Mouse (Mus musculus) midbrain, embryonic 16.5 days (tissue): ENCODE results near the gene Fgfr2. TPM values are rescaled to one million over a fixed set of nuclear protein-coding genes. Genes with fewer than 3 reads are reported as not detected.
A peak's percentile ranks its signal among the peaks of the same experiment; 100 is the strongest.

Experiments used
- ATAC-seq: fragments of 200-750 bp; cut with Nextera tagmentation; 2 replicates; pipeline ENCODE4 v1.8.0; 2017; ENCODE audit warnings: moderate TSS enrichment
- H3K27ac ChIP-seq: fragments of 300-500 bp; sonication (generic); 2 replicates; pipeline ENCODE4 v1.5.1; 2014; ENCODE audit warnings: mild to moderate bottlenecking, low read length, mixed read lengths
- H3K27me3 ChIP-seq: fragments of 300-500 bp; sonication (generic); 2 replicates; pipeline ENCODE4 v1.6.1; 2014; ENCODE audit warnings: low read depth, low read length, mixed read lengths; ENCODE audit not compliant: control insufficient read depth, insufficient read depth
- H3K36me3 ChIP-seq: fragments of 300-500 bp; sonication (generic); 2 replicates; pipeline ENCODE4 v1.6.1; 2014; ENCODE audit warnings: mild to moderate bottlenecking, low read length, moderate library complexity, mixed read lengths; ENCODE audit not compliant: control insufficient read depth, insufficient read depth
- H3K4me1 ChIP-seq: fragments of 300-500 bp; sonication (generic); 2 replicates; pipeline ENCODE4 v1.6.1; 2014; ENCODE audit warnings: mild to moderate bottlenecking, low read length, mixed read lengths; ENCODE audit not compliant: control insufficient read depth, insufficient read depth
- H3K4me2 ChIP-seq: fragments of 300-500 bp; sonication (generic); 2 replicates; pipeline ENCODE4 v1.6.1; 2014; ENCODE audit warnings: mild to moderate bottlenecking, low read length, mixed read lengths
- H3K4me3 ChIP-seq: fragments of 300-500 bp; sonication (generic); 2 replicates; pipeline ENCODE4 v1.5.1; 2014; ENCODE audit warnings: low read depth, mild to moderate bottlenecking, low read length, moderate library complexity, mixed read lengths
- H3K9ac ChIP-seq: fragments of 300-500 bp; sonication (generic); 2 replicates; pipeline ENCODE4 v1.6.1; 2014; ENCODE audit warnings: low read depth, low read length, mixed read lengths
- H3K9me3 ChIP-seq: fragments of 300-500 bp; sonication (generic); replicated peaks from 2 replicates; pipeline ENCODE4 v1.6.1; 2014; ENCODE audit warnings: mild to moderate bottlenecking, low read length, mixed read lengths; ENCODE audit not compliant: control insufficient read depth, poor library complexity, severe bottlenecking
- WGBS: fragments of 180-500 bp; shearing (Covaris S2); extraction: QIAGEN DNeasy Blood & Tissue Kit; methylation state at CpG from one replicate; pipeline ENCODE4 v1.1.7; 2014; 5-methylcytosine and 5-hydroxymethylcytosine counted together
- polyA plus RNA-seq: library from polyadenylated mRNA; unstranded; fragments of >200 nt; fragmentation: Nextera tagmentation; extraction: Ambion mirVana; gene quantifications from 2 replicates; pipeline ENCODE4 v1.2.1, GENCODE M21; 2015

Gene Fgfr2
- polyA plus RNA-seq, 1 experiment from 2014 or later: 23.8 TPM

DNA sequence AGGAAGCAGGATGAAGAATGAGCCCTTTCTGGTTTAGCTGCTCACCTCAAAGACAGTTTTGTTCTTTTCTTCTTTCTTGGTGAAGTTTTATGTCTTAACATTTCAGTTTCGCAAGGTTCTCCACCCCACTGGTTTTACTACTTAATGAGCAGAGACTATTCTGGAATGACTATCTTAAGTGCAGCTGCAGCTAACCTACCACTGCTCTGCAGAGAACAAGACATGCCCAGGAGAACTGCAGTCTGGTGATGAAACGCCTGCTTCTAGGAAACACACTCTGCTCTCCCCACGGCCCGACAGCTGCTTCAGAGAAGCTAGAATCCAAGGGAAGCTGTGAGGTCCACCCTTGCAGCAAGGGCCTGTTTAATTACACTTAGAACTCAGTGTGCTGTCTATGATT lies 78.4 kb downstream of the Fgfr2 start:
- Histone ChIP-seq H3K9me3 (no peaks in the 10 kb centered on the region), H3K36me3 (no peaks in the 10 kb centered on the region), H3K27ac (no peak overlapping the region), H3K4me2 (no peak overlapping the region), H3K4me1 (no peaks in the 10 kb centered on the region), H3K9ac (no peak overlapping the region), H3K27me3 (no peaks in the 10 kb centered on the region), H3K4me3 (no peak overlapping the region)
- no peak for ATAC-seq
- 84% methylated on average over 4 of the region's 4 CpGs for WGBS

DNA sequence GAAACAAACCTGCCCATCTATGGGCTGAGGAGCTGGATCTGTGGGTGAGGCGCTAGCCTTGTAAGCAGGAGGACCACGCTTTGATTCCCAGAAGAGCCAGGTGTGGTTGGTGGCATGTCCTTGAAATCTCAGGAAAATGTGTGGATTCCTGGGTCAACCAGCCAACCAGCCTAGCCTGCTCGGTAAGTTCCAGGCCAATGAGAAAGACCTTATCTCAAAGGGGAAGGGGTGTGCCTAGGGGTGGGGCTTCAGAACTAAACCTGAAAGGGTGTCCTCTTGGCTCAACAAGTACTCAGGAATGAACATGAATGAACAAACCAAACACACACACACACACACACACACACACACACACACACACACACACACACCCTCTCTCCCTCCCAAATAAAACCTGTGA lies 81.4 kb downstream of the Fgfr2 start:
- H3K9me3 ChIP-seq: no peaks in the 10 kb centered on the region
- no peak overlapping the region for H3K27ac ChIP-seq
- no peak for ATAC-seq
- H3K27me3 ChIP-seq: no peaks in the 10 kb centered on the region
- no peak overlapping the region for H3K4me2 ChIP-seq
- H3K9ac ChIP-seq: no peak overlapping the region
- H3K36me3 ChIP-seq: no peaks in the 10 kb centered on the region
- H3K4me3 ChIP-seq: no peak overlapping the region
- 0 out of 2 replicates have a peak, but pooled peaks cover 3% of the 10 kb centered on the region for H3K4me1 ChIP-seq
- WGBS: 83% methylated on average over 3 of the region's 3 CpGs

DNA sequence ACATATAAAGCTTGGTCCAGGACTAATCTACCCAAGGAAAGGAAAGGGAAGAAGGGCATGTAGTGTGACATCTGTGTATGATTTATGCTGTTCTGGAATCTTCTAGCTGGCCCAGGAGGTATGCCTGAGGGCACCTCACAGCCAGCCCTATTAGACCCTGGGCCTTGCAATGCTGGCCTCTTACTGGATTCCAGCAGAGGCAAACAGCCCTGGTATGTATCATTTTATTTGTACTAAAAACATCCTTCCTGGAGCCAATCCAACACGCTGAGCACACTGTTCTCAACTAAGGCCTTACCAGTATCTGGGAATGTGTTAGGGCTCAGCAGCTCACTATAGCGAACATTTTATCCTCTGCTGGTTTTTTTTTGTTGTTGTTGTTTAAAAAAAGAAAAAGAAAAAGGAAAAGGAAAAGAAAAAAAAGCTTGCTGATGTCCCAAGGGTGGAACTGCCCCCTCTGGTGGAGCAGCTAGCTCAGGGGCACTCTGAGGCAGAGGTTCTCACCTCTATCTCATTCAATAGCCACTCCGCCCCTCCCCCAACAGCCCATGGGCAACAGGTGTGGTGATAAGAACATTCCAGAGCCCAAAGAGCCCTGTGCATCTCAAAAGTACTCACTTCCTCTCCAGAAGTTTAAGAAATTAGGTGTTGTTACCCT lies 82.3 kb downstream of the Fgfr2 start:
- WGBS: 94% methylated on average over 3 of the region's 3 CpGs
- no peaks in the 10 kb centered on the region for H3K9me3 ChIP-seq
- no peaks in the 10 kb centered on the region for H3K36me3 ChIP-seq
- no peak overlapping the region for H3K4me2 ChIP-seq
- H3K27me3 ChIP-seq: no peaks in the 10 kb centered on the region
- no peak overlapping the region for H3K4me3 ChIP-seq
- H3K9ac ChIP-seq: no peak overlapping the region
- H3K4me1 ChIP-seq: 0 out of 2 replicates have a peak, but pooled peaks cover 3% of the 10 kb centered on the region
- no peak for ATAC-seq
- no peak overlapping the region; the same call in 1 of the 2 replicates for H3K27ac ChIP-seq

DNA sequence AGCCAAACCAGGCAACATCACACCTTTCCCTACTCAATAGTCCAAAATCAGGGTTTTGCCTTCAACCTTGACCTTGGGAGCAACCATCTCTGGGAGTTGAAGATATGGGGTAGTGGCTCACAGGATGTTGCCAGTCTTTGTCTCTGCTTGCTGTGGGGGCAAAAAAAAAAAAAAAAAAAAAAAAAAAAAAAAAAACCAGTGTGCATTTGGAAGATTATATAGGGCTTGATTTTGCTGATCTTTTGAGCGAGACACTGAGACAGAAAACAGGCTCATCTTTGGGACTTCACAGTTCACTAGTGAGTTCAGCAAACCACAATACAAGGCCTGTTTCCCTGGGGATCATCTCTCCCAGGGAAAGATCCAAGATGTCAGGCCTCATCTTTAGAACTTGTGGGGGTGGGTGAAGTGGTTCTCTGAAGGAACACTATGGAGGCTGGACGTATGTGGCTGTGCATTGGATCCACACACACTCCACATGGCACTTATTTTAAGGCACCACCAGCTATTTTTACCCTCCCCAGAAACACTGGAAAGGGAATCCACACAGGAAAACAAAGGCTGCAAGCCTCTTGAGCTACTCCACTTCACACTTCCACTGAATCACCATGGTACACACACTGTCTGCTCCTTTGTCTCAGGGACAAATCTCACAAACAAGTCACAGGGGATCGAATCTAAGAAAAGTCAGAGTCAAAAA lies 83.4 kb downstream of the Fgfr2 start:
- H3K27ac ChIP-seq: no peak overlapping the region
- H3K36me3 ChIP-seq: no peaks in the 10 kb centered on the region
- H3K4me1 ChIP-seq: 0 out of 2 replicates have a peak, but pooled peaks cover 3% of the 10 kb centered on the region
- no peak overlapping the region for H3K9ac ChIP-seq
- WGBS: 81% methylated on average over 3 of the region's 3 CpGs
- H3K4me2 ChIP-seq: no peak overlapping the region
- ATAC-seq: no peak
- no peaks in the 10 kb centered on the region for H3K27me3 ChIP-seq
- no peaks in the 10 kb centered on the region for H3K9me3 ChIP-seq
- no peak overlapping the region for H3K4me3 ChIP-seq

DNA sequence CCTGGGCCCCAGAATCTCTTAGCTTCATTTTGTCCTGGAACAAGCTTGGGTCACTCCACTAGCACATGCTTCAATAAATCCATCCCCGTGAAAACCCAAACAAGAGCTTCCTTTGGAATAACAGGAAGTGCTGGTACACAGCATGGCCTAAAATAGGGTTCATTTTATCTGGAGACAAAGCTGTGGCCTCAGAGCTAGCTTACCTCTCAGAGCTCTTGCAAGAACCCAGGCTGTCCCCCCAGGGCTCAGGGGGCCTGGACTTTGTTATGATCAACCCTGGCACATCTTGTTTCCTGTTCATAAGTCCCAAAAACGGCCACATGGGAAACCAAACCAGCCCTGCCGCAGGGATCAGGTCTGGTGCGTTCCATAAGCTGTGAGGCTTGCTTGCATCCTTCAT lies 85.5 kb downstream of the Fgfr2 start:
- no peak overlapping the region for H3K9ac ChIP-seq
- no peak overlapping the region for H3K4me2 ChIP-seq
- no peak overlapping the region for H3K27ac ChIP-seq
- no peaks in the 10 kb centered on the region for H3K27me3 ChIP-seq
- no peaks in the 10 kb centered on the region for H3K36me3 ChIP-seq
- H3K4me3 ChIP-seq: no peak overlapping the region
- no peak for ATAC-seq
- peaks cover 16% of the 10 kb centered on the region for H3K4me1 ChIP-seq
- no peaks in the 10 kb centered on the region for H3K9me3 ChIP-seq
- 61% methylated on average over 4 of the region's 4 CpGs for WGBS

DNA sequence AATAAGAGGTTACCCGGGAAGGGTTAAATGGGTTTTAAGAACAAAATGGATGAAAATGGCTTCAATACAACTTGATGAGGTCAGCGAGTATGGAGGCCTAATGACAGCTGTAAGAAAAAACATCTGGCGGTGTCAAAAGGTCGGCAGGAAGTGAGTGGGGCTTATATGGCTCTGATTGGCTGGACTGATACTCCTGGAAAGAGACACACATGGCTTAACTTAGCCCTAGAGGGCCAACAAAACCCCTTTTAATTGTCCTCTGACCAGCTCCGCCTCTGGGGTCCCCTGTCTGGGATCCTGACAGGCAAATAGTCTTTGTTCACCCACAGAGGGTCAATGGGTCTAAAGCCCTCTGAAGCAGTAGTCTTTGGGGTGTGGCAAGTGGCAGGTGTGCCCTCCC lies 85.9 kb downstream of the Fgfr2 start:
- no peak overlapping the region for H3K27ac ChIP-seq
- WGBS: 56% methylated on average over 5 of the region's 5 CpGs
- H3K27me3 ChIP-seq: no peaks in the 10 kb centered on the region
- no peak overlapping the region for H3K4me3 ChIP-seq
- no peaks in the 10 kb centered on the region for H3K36me3 ChIP-seq
- H3K9me3 ChIP-seq: no peaks in the 10 kb centered on the region
- H3K4me2 ChIP-seq: no peak overlapping the region
- H3K9ac ChIP-seq: no peak overlapping the region
- ATAC-seq: no peak
- H3K4me1 ChIP-seq: peaks cover 16% of the 10 kb centered on the region

DNA sequence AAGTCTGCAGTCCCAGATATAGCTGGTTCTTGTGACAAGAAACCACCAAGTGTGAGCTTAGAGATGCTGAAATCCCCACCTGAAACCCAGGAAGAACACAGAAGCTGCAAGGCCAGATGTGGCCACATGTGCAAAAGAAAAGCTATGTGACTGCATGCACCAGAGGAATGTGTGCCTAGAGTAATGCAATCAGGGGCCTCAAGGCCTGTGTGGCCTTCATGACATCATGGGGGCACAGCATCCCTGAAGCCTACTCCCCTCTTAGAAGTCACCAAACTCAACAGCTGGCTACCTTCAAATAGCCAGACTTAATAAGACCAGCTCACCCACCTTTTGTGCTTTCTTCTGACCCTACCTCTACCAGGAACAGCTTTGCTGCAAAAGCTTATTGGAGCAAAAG lies 87.2 kb downstream of the Fgfr2 start:
- H3K27ac ChIP-seq: no peak overlapping the region
- no peak overlapping the region for H3K9ac ChIP-seq
- ATAC-seq: no peak
- no peak overlapping the region for H3K4me2 ChIP-seq
- H3K4me1 ChIP-seq: peaks cover 16% of the 10 kb centered on the region
- no peak overlapping the region for H3K4me3 ChIP-seq
- H3K36me3 ChIP-seq: no peaks in the 10 kb centered on the region
- H3K9me3 ChIP-seq: no peaks in the 10 kb centered on the region
- no peaks in the 10 kb centered on the region for H3K27me3 ChIP-seq

DNA sequence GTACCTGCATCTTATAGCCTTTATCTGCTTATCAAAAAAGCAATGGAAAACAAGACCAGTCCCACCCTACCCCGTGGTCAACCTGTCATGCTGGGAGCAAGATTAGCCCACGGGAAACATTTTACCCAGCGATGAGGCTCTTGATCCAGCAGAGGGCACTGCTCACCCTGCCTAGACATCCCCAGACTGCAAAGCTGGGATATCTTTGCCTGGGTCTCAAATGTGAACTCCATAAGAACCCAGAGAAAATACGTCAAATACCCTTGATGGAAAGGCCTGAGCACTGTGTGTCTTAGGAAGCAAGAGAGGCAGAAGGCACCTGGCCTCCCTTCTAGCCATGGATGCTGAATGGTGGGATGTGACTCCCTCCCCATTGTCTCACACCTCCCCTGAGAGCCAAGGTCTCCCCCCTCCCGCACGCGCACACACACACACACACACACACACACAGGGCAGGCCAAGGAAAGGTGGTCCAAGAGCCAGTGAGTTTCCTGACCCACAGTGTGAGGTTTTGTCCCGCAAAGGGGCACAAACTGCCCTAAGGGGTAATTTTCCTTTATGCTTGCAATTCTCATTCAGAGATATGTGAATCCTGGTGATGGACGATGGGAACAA lies 90.5 kb downstream of the Fgfr2 start:
- H3K27ac ChIP-seq: no peak overlapping the region; the same call in 1 of the 2 replicates

DNA sequence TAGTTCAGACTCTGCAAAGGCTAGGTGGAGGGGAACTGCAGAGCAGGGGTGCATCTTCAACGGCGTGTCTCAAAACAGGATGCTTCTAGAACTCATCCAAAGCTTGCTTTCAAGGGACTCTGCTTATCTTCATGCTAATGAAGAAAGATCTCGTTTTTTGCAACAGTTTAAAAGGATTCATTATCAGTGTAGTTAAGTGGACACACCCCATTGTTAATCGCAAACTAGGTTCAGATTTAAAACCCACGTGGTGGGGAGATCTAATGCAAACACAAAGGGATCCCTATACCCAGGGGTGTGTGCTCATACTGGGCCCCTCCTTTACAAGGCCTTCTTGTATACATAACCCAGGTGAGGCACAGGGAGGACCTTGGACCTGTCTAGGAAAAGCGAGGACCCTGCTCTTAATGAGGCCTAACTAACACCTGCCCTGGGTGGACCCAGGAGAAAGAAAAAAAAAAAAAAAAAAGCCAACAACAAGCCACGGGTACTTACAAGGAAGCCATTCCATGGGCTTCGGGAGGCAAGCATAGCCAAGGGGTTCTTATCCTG lies 93.6 kb downstream of the Fgfr2 start:
- WGBS: 81% methylated on average over 8 of the region's 8 CpGs
- Histone ChIP-seq H3K9ac (no peak overlapping the region), H3K4me2 (no peak overlapping the region), H3K9me3 (no peaks in the 10 kb centered on the region), H3K4me1 (peaks cover 13% of the 10 kb centered on the region), H3K27me3 (no peaks in the 10 kb centered on the region), H3K36me3 (no peaks in the 10 kb centered on the region), H3K4me3 (no peak overlapping the region), H3K27ac (no peak overlapping the region)
- ATAC-seq: no peak

More for the DNA sequence above, 90.5 kb downstream of the Fgfr2 start:
- peaks cover 14% of the 10 kb centered on the region for H3K4me1 ChIP-seq
- no peak overlapping the region for H3K9ac ChIP-seq
- no peak overlapping the region for H3K4me2 ChIP-seq
- no peaks in the 10 kb centered on the region for H3K27me3 ChIP-seq
- peak; percentile 71 for ATAC-seq
- no peak overlapping the region for H3K4me3 ChIP-seq
- H3K9me3 ChIP-seq: no peaks in the 10 kb centered on the region
- 42% methylated on average over 9 of the region's 9 CpGs for WGBS
- no peaks in the 10 kb centered on the region for H3K36me3 ChIP-seq
